In genomic region chr11:68384592-68385020, GRCm38 (mm10) we compare ENCODE assay signal across 8 mouse cellular contexts. TPM values are rescaled to one million over a fixed set of nuclear protein-coding genes. Genes with fewer than 3 reads are reported as not detected.
DNase-seq lines count a peak whose midpoint lies in the region; ATAC-seq and TF ChIP-seq lines count a peak whose summit lies in the region.

No protein-coding gene starts in this region.

- H3K27me3 ChIP-seq in limb, embryonic 10.5 days (ENCODE audit: low read depth, poor library complexity, severe bottlenecking): peaks cover 96% of the 10 kb centered on the region
- H3K27me3 ChIP-seq in small intestine, adult 2 months (ENCODE audit: control insufficient read depth, insufficient read depth, low read length): peaks cover 37% of the 10 kb centered on the region

- peak; percentile 23 for DNase-seq in cerebellum, adult 8-10 months
- DNase-seq in retina, postnatal 1 day: peak; percentile 28
- DNase-seq in retina, embryonic 14.5 days (ENCODE audit: low spot score): no peak
- DNase-seq in limb, embryonic 10.5 days (ENCODE audit: low spot score): peak; percentile 68

- H3K4me1 ChIP-seq in limb, embryonic 10.5 days: peaks cover 58% of the 10 kb centered on the region
- peaks cover 11% of the 10 kb centered on the region for H3K4me1 ChIP-seq in small intestine, adult 2 months (ENCODE audit: control insufficient read depth, insufficient read depth, insufficient read length, low read length)

- no peaks in the 10 kb centered on the region for H3K9me3 ChIP-seq in limb, embryonic 10.5 days (replicated peaks)

- peak overlapping the region; percentile 86 for H3K27ac ChIP-seq in limb, embryonic 10.5 days
- peak overlapping the region; percentile 7; the same call in 1 of the 2 replicates for H3K27ac ChIP-seq in small intestine, adult 2 months (ENCODE audit: insufficient read depth, low read depth, low read length)

- H3K4me3 ChIP-seq in limb, embryonic 10.5 days: peak overlapping the region; percentile 74
- peak overlapping the region; percentile 59 for H3K4me3 ChIP-seq in small intestine, adult 2 months (ENCODE audit: low read depth, low read length)

- TF ChIP-seq POLR2A in small intestine, adult 2 months (IDR thresholded peaks at IDR 0.05; ENCODE audit: low read depth, low read length): no peak

- WGBS in limb, embryonic 10.5 days: under 1% methylated on average over 27 of the region's 27 CpGs
- WGBS in small intestine, adult 2 months: 4% methylated on average over 27 of the region's 27 CpGs

- H3K36me3 ChIP-seq in limb, embryonic 10.5 days: no peaks in the 10 kb centered on the region
- H3K36me3 ChIP-seq in small intestine, adult 2 months (ENCODE audit: control insufficient read depth, insufficient read depth, low read length): no peaks in the 10 kb centered on the region

- no peak for ATAC-seq in cerebellum, adult (ENCODE audit: insufficient number of reproducible peaks, low FRiP score, low TSS enrichment)
- ATAC-seq in inflammation-experienced regulatory T-cells, adult 6 months: no peak
- no peak for ATAC-seq in activated CD4-positive, CD25-positive, alpha-beta regulatory T cell, adult 4 months

- TF ChIP-seq CTCF in small intestine, adult 2 months (IDR thresholded peaks at IDR 0.05; ENCODE audit: extremely low read depth, insufficient read length, insufficient replicate concordance, low read depth, low read length): no peak

RNA-seq across cellular contexts. Expression of gene Ntn1, which starts 16.0 kb away (rescaled TPM):
- polyA plus RNA-seq in limb, embryonic 10.5 days (2016; fragmentation: Nextera tagmentation; extraction: Ambion mirVana): 4.8 and 7.7 TPM in 2 replicates
- 22.7 and 23.7 TPM in 2 replicates for polyA plus RNA-seq in small intestine, adult 2 months (2012; rRNA removed)
- under 1 TPM; 0.13 to 0.31 (median 0.18) TPM for polyA plus RNA-seq in inflammation-experienced regulatory T-cells, adult 6 months (2017; shearing (Covaris generic))
- polyA plus RNA-seq in activated CD4-positive, CD25-positive, alpha-beta regulatory T cell, adult 4 months (2017; shearing (Covaris generic)): under 1 TPM; 0.17 to 0.41 TPM

RNA-seq across cellular contexts. Expression of gene Pik3r5, which starts 47.3 kb away (rescaled TPM):
- 1.3 and 1.5 TPM in 2 replicates for polyA plus RNA-seq in limb, embryonic 10.5 days (2016; fragmentation: Nextera tagmentation; extraction: Ambion mirVana)
- polyA plus RNA-seq in small intestine, adult 2 months (2012; rRNA removed): 4.3 and 8.9 TPM in 2 replicates
- 10 to 100 TPM; 18.4 to 24.9 (median 20.6) TPM for polyA plus RNA-seq in inflammation-experienced regulatory T-cells, adult 6 months (2017; shearing (Covaris generic))
- 10 to 100 TPM; 17.1 to 20.0 TPM for polyA plus RNA-seq in activated CD4-positive, CD25-positive, alpha-beta regulatory T cell, adult 4 months (2017; shearing (Covaris generic))
